Mouse (Mus musculus): ENCODE measurements around the gene Crim1. TPM values are rescaled to one million over a fixed set of nuclear protein-coding genes. Genes with fewer than 3 reads are reported as not detected.
A peak's percentile ranks its signal among the peaks of the same experiment; 100 is the strongest.

The Crim1 gene
- polyA plus RNA-seq, 1 experiment from 2014 or later = 0.41 TPM

DNA sequence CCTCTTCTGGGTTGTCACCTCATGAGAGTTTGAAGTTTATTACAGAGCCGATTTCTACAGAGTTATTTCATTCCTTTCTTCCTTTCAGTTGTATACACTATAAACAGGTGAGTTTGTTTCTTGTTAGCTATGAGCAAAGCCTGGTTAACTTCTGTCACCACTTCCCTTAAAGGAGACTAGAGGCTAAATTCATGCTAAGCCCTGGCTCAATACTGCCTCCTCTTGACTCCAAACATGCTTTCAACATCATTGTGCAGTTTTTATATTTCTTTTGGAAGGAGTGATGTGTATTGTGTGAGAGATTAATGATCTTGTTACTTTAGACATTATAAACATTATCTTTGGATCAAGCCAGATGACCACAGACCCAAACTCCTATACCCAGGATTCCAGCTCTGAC is 170.4 kb downstream of the Crim1 start:
- H3K4me2 ChIP-seq (ENCODE audit: low read depth, low read length) = no peak overlapping the region
- no peaks in the 10 kb centered on the region for H3K4me1 ChIP-seq (ENCODE audit: control insufficient read depth, low read depth, low read length)
- 70% methylated on average over 1 of the region's 1 CpGs for WGBS (ENCODE audit: insufficient replicate concordance)
- H3K4me3 ChIP-seq (ENCODE audit: low read depth, low read length) = no peak overlapping the region
- ATAC-seq (ENCODE audit: low read depth) = no peak
- no peak overlapping the region for H3K9ac ChIP-seq (ENCODE audit: low read depth, low read length)
- no peak overlapping the region for H3K27ac ChIP-seq (ENCODE audit: low read length)
- H3K9me3 ChIP-seq (replicated peaks; ENCODE audit: control insufficient read depth, low read length) = no peaks in the 10 kb centered on the region
- no peaks in the 10 kb centered on the region for H3K27me3 ChIP-seq (ENCODE audit: control insufficient read depth, insufficient read depth, low read depth, low read length)
- no peaks in the 10 kb centered on the region for H3K36me3 ChIP-seq (ENCODE audit: control insufficient read depth, insufficient read depth)

GRCm38 (mm10) chr17:78373174-78373573 is 173.1 kb downstream of the Crim1 start:
- H3K4me1 ChIP-seq (ENCODE audit: control insufficient read depth, low read depth, low read length) = no peaks in the 10 kb centered on the region
- WGBS (ENCODE audit: insufficient replicate concordance) = 71% methylated on average over 6 of the region's 6 CpGs
- no peak overlapping the region for H3K9ac ChIP-seq (ENCODE audit: low read depth, low read length)
- no peak overlapping the region for H3K4me3 ChIP-seq (ENCODE audit: low read depth, low read length)
- H3K27ac ChIP-seq (ENCODE audit: low read length) = no peak overlapping the region
- no peak for ATAC-seq (ENCODE audit: low read depth)
- H3K27me3 ChIP-seq (ENCODE audit: control insufficient read depth, insufficient read depth, low read depth, low read length) = no peaks in the 10 kb centered on the region
- no peak overlapping the region for H3K4me2 ChIP-seq (ENCODE audit: low read depth, low read length)
- peaks cover 3% of the 10 kb centered on the region; the same call in 1 of the 2 replicates for H3K36me3 ChIP-seq (ENCODE audit: control insufficient read depth, insufficient read depth)
- H3K9me3 ChIP-seq (replicated peaks; ENCODE audit: control insufficient read depth, low read length) = no peaks in the 10 kb centered on the region

DNA sequence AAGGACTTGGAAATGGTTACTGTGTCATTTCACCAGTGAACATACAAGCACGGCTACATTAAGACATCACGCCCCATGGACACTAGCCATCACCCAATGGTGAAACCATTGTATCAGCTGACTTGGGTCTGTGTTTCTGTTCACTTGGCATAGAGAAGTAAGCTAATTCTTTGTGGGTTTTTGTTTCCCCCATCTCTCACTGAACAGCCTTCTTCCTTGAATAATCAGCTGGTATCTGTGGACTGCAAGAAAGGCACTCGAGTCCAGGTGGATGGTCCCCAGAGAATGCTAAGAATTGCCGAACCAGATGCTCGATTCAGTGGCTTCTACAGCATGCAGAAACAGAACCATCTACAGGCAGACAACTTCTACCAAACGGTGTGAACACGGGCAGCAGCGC is 173.8 kb downstream of the Crim1 start:
- Histone ChIP-seq H3K9me3 (replicated peaks; ENCODE audit: control insufficient read depth, low read length) (no peaks in the 10 kb centered on the region), H3K4me2 (ENCODE audit: low read depth, low read length) (no peak overlapping the region), H3K4me1 (ENCODE audit: control insufficient read depth, low read depth, low read length) (no peaks in the 10 kb centered on the region), H3K9ac (ENCODE audit: low read depth, low read length) (no peak overlapping the region), H3K36me3 (ENCODE audit: control insufficient read depth, insufficient read depth) (peaks cover 4% of the 10 kb centered on the region; the same call in 1 of the 2 replicates), H3K4me3 (ENCODE audit: low read depth, low read length) (no peak overlapping the region), H3K27me3 (ENCODE audit: control insufficient read depth, insufficient read depth, low read depth, low read length) (no peaks in the 10 kb centered on the region), H3K27ac (ENCODE audit: low read length) (no peak overlapping the region)
- WGBS (ENCODE audit: insufficient replicate concordance) = 82% methylated on average over 8 of the region's 8 CpGs
- ATAC-seq (ENCODE audit: low read depth) = no peak

GRCm38 (mm10) chr17:78374756-78375155 is 174.7 kb downstream of the Crim1 start:
- Histone ChIP-seq H3K4me2 (ENCODE audit: low read depth, low read length) (no peak overlapping the region), H3K9ac (ENCODE audit: low read depth, low read length) (no peak overlapping the region), H3K27ac (ENCODE audit: low read length) (no peak overlapping the region), H3K4me3 (ENCODE audit: low read depth, low read length) (no peak overlapping the region), H3K27me3 (ENCODE audit: control insufficient read depth, insufficient read depth, low read depth, low read length) (no peaks in the 10 kb centered on the region), H3K9me3 (replicated peaks; ENCODE audit: control insufficient read depth, low read length) (no peaks in the 10 kb centered on the region), H3K4me1 (ENCODE audit: control insufficient read depth, low read depth, low read length) (peaks cover 2% of the 10 kb centered on the region; the same call in 1 of the 2 replicates), H3K36me3 (ENCODE audit: control insufficient read depth, insufficient read depth) (peaks cover 4% of the 10 kb centered on the region; the same call in 1 of the 2 replicates)
- 69% methylated on average over 10 of the region's 10 CpGs for WGBS (ENCODE audit: insufficient replicate concordance)
- no peak for ATAC-seq (ENCODE audit: low read depth)

GRCm38 (mm10) chr17:78376587-78376986 is 176.5 kb downstream of the Crim1 start:
- no peak overlapping the region for H3K9ac ChIP-seq (ENCODE audit: low read depth, low read length)
- no peak for ATAC-seq (ENCODE audit: low read depth)
- H3K27me3 ChIP-seq (ENCODE audit: control insufficient read depth, insufficient read depth, low read depth, low read length) = no peaks in the 10 kb centered on the region
- peaks cover 2% of the 10 kb centered on the region; the same call in 1 of the 2 replicates for H3K4me1 ChIP-seq (ENCODE audit: control insufficient read depth, low read depth, low read length)
- no peak overlapping the region for H3K4me2 ChIP-seq (ENCODE audit: low read depth, low read length)
- H3K36me3 ChIP-seq (ENCODE audit: control insufficient read depth, insufficient read depth) = peaks cover 4% of the 10 kb centered on the region; the same call in 1 of the 2 replicates
- H3K27ac ChIP-seq (ENCODE audit: low read length) = no peak overlapping the region
- WGBS (ENCODE audit: insufficient replicate concordance) = 69% methylated on average over 8 of the region's 8 CpGs
- no peaks in the 10 kb centered on the region for H3K9me3 ChIP-seq (replicated peaks; ENCODE audit: control insufficient read depth, low read length)
- no peak overlapping the region for H3K4me3 ChIP-seq (ENCODE audit: low read depth, low read length)

DNA sequence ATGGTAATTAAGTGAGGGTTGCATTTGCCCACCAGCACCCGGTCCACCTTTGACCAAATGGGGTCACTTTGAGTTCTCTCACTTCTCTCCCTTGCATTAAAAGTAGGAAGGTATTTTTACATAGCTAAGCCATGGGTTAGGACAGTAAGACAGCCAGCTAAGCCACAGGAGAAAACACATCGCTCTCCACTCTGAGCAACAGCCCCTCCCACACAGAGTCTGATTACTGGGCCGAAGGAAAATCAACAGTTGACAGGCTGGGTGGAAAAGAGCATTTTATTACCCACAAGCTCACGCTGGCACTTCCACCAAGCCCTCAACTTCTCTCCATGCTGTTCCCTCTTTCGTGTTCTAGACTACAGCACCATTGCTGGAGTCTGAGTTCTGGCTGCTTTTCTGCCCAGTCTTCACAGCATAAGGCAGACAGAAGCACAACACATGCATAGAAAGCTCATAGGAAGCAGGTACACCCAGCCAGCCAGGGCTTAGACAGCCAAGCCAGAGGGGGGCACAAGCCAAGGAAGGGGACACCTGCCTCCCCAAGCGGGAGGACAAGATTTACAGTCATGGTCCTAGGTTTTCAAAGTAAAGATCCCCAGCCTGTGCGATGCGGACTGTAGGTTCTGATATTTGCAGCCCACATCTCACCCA is 179.2 kb downstream of the Crim1 start:
- Histone ChIP-seq H3K36me3 (ENCODE audit: control insufficient read depth, insufficient read depth) (peaks cover 4% of the 10 kb centered on the region; the same call in 1 of the 2 replicates), H3K4me2 (ENCODE audit: low read depth, low read length) (no peak overlapping the region), H3K4me3 (ENCODE audit: low read depth, low read length) (no peak overlapping the region), H3K9me3 (replicated peaks; ENCODE audit: control insufficient read depth, low read length) (no peaks in the 10 kb centered on the region), H3K9ac (ENCODE audit: low read depth, low read length) (no peak overlapping the region), H3K27ac (ENCODE audit: low read length) (peak overlapping the region; percentile 6; the same call in 1 of the 2 replicates), H3K4me1 (ENCODE audit: control insufficient read depth, low read depth, low read length) (peaks cover 2% of the 10 kb centered on the region; the same call in 1 of the 2 replicates), H3K27me3 (ENCODE audit: control insufficient read depth, insufficient read depth, low read depth, low read length) (no peaks in the 10 kb centered on the region)
- ATAC-seq (ENCODE audit: low read depth) = no peak
- WGBS (ENCODE audit: insufficient replicate concordance) = 73% methylated on average over 8 of the region's 8 CpGs

GRCm38 (mm10) chr17:78379730-78380245 is 179.7 kb downstream of the Crim1 start:
- H3K4me3 ChIP-seq (ENCODE audit: low read depth, low read length) = no peak overlapping the region

GRCm38 (mm10) chr17:78382321-78382720 is 182.3 kb downstream of the Crim1 start:
- Histone ChIP-seq H3K4me3 (ENCODE audit: low read depth, low read length) (no peak overlapping the region), H3K4me1 (ENCODE audit: control insufficient read depth, low read depth, low read length) (peaks cover 3% of the 10 kb centered on the region), H3K27me3 (ENCODE audit: control insufficient read depth, insufficient read depth, low read depth, low read length) (no peaks in the 10 kb centered on the region), H3K9me3 (replicated peaks; ENCODE audit: control insufficient read depth, low read length) (no peaks in the 10 kb centered on the region), H3K9ac (ENCODE audit: low read depth, low read length) (no peak overlapping the region), H3K36me3 (ENCODE audit: control insufficient read depth, insufficient read depth) (peaks cover 4% of the 10 kb centered on the region; the same call in 1 of the 2 replicates), H3K4me2 (ENCODE audit: low read depth, low read length) (no peak overlapping the region), H3K27ac (ENCODE audit: low read length) (peak overlapping the region; percentile 47)
- WGBS (ENCODE audit: insufficient replicate concordance) = 68% methylated on average over 3 of the region's 3 CpGs
- ATAC-seq (ENCODE audit: low read depth) = peak; percentile 61

More at GRCm38 (mm10) chr17:78379730-78380245, 179.7 kb downstream of the Crim1 start:
- ATAC-seq (ENCODE audit: low read depth) = peak; percentile 59
- WGBS (ENCODE audit: insufficient replicate concordance) = 72% methylated on average over 11 of the region's 11 CpGs
- H3K9ac ChIP-seq (ENCODE audit: low read depth, low read length) = no peak overlapping the region
- H3K36me3 ChIP-seq (ENCODE audit: control insufficient read depth, insufficient read depth) = peaks cover 4% of the 10 kb centered on the region; the same call in 1 of the 2 replicates
- H3K4me1 ChIP-seq (ENCODE audit: control insufficient read depth, low read depth, low read length) = peaks cover 2% of the 10 kb centered on the region; the same call in 1 of the 2 replicates
- H3K27ac ChIP-seq (ENCODE audit: low read length) = peak overlapping the region; percentile 55
- no peaks in the 10 kb centered on the region for H3K9me3 ChIP-seq (replicated peaks; ENCODE audit: control insufficient read depth, low read length)
- no peak overlapping the region for H3K4me2 ChIP-seq (ENCODE audit: low read depth, low read length)
- no peaks in the 10 kb centered on the region for H3K27me3 ChIP-seq (ENCODE audit: control insufficient read depth, insufficient read depth, low read depth, low read length)

GRCm38 (mm10) chr17:78387665-78388064 is 187.6 kb downstream of the Crim1 start:
- no peak for ATAC-seq (ENCODE audit: low read depth)
- WGBS (ENCODE audit: insufficient replicate concordance) = 47% methylated on average over 9 of the region's 9 CpGs
- H3K27ac ChIP-seq (ENCODE audit: low read length) = peak overlapping the region; percentile 53; the same call in 1 of the 2 replicates

More at GRCm38 (mm10) chr17:78387665-78388064, 187.6 kb downstream of the Crim1 start:
- Histone ChIP-seq H3K4me1 (ENCODE audit: control insufficient read depth, low read depth, low read length) (peaks cover 6% of the 10 kb centered on the region), H3K9ac (ENCODE audit: low read depth, low read length) (no peak overlapping the region), H3K4me2 (ENCODE audit: low read depth, low read length) (no peak overlapping the region), H3K9me3 (replicated peaks; ENCODE audit: control insufficient read depth, low read length) (no peaks in the 10 kb centered on the region), H3K27me3 (ENCODE audit: control insufficient read depth, insufficient read depth, low read depth, low read length) (no peaks in the 10 kb centered on the region), H3K4me3 (ENCODE audit: low read depth, low read length) (no peak overlapping the region), H3K36me3 (ENCODE audit: control insufficient read depth, insufficient read depth) (no peaks in the 10 kb centered on the region; the same call in 1 of the 2 replicates)

Data from liver, embryonic 16.5 days (tissue).